Mouse (Mus musculus): Measurements from ENCODE around the gene Mrtfa. TPM values are rescaled to one million over a fixed set of nuclear protein-coding genes. Genes with fewer than 3 reads are reported as not detected.
A peak's percentile ranks its signal among the peaks of the same experiment; 100 is the strongest.

Mrtfa gene
- polyA plus RNA-seq (2014; fragmentation: Nextera tagmentation; extraction: Ambion mirVana): 36.1 and 39.3 TPM in 2 replicates

GRCm38 (mm10) chr15:81190630-81191178, at the start of gene Mrtfa:
TSS of gene Mrtfa (minus strand) at chr15:81190757.
- under 1% methylated on average over 42 of the region's 48 CpGs for WGBS
- Histone ChIP-seq H3K9me3 (ENCODE audit: control insufficient read depth, low read depth, low read length) (no peaks in the 10 kb centered on the region), H3K36me3 (ENCODE audit: control insufficient read depth, insufficient read depth, low read length) (peaks cover 4% of the 10 kb centered on the region; the same call in 1 of the 2 replicates), H3K4me3 (ENCODE audit: low read depth, low read length) (peak within 1 kb of the TSS; percentile 98), H3K27me3 (ENCODE audit: control insufficient read depth, insufficient read depth, low read length) (no peaks in the 10 kb centered on the region), H3K27ac (ENCODE audit: low read length) (peak within 1 kb of the TSS; percentile 76), H3K4me2 (replicated peaks; ENCODE audit: low read depth, low read length) (peak within 1 kb of the TSS; percentile 87), H3K4me1 (ENCODE audit: control insufficient read depth, insufficient read depth, low read length) (peaks cover 20% of the 10 kb centered on the region), H3K9ac (replicated peaks; ENCODE audit: low read depth, low read length) (peak within 1 kb of the TSS; percentile 90)
- peak; percentile 99 for ATAC-seq (ENCODE audit: insufficient number of reproducible peaks, insufficient read depth, low FRiP score, low read depth)

GRCm38 (mm10) chr15:81239794-81240343, 49.3 kb upstream of the Mrtfa start:
- 82% methylated on average over 13 of the region's 13 CpGs for WGBS
- Histone ChIP-seq H3K9ac (replicated peaks; ENCODE audit: low read depth, low read length) (no peak overlapping the region), H3K27ac (ENCODE audit: low read length) (no peak overlapping the region), H3K9me3 (ENCODE audit: control insufficient read depth, low read depth, low read length) (no peaks in the 10 kb centered on the region), H3K4me3 (ENCODE audit: low read depth, low read length) (no peak overlapping the region), H3K36me3 (ENCODE audit: control insufficient read depth, insufficient read depth, low read length) (no peaks in the 10 kb centered on the region), H3K27me3 (ENCODE audit: control insufficient read depth, insufficient read depth, low read length) (no peaks in the 10 kb centered on the region), H3K4me2 (replicated peaks; ENCODE audit: low read depth, low read length) (no peak overlapping the region), H3K4me1 (ENCODE audit: control insufficient read depth, insufficient read depth, low read length) (0 out of 2 replicates have a peak, but pooled peaks cover 7% of the 10 kb centered on the region)
- ATAC-seq (ENCODE audit: insufficient number of reproducible peaks, insufficient read depth, low FRiP score, low read depth): no peak

GRCm38 (mm10) chr15:81239261-81239660, 48.7 kb upstream of the Mrtfa start:
- Histone ChIP-seq H3K9me3 (ENCODE audit: control insufficient read depth, low read depth, low read length) (no peaks in the 10 kb centered on the region), H3K9ac (replicated peaks; ENCODE audit: low read depth, low read length) (no peak overlapping the region), H3K27ac (ENCODE audit: low read length) (no peak overlapping the region), H3K4me1 (ENCODE audit: control insufficient read depth, insufficient read depth, low read length) (0 out of 2 replicates have a peak, but pooled peaks cover 7% of the 10 kb centered on the region), H3K4me3 (ENCODE audit: low read depth, low read length) (no peak overlapping the region), H3K27me3 (ENCODE audit: control insufficient read depth, insufficient read depth, low read length) (no peaks in the 10 kb centered on the region), H3K36me3 (ENCODE audit: control insufficient read depth, insufficient read depth, low read length) (no peaks in the 10 kb centered on the region), H3K4me2 (replicated peaks; ENCODE audit: low read depth, low read length) (no peak overlapping the region)
- WGBS: 31% methylated on average over 7 of the region's 7 CpGs
- ATAC-seq (ENCODE audit: insufficient number of reproducible peaks, insufficient read depth, low FRiP score, low read depth): no peak

GRCm38 (mm10) chr15:81237471-81237870, 46.9 kb upstream of the Mrtfa start:
- no peak overlapping the region for H3K9ac ChIP-seq (replicated peaks; ENCODE audit: low read depth, low read length)
- no peaks in the 10 kb centered on the region for H3K27me3 ChIP-seq (ENCODE audit: control insufficient read depth, insufficient read depth, low read length)
- 91% methylated on average over 18 of the region's 18 CpGs for WGBS
- no peaks in the 10 kb centered on the region for H3K36me3 ChIP-seq (ENCODE audit: control insufficient read depth, insufficient read depth, low read length)
- no peak overlapping the region for H3K27ac ChIP-seq (ENCODE audit: low read length)
- H3K4me2 ChIP-seq (replicated peaks; ENCODE audit: low read depth, low read length): no peak overlapping the region
- H3K4me1 ChIP-seq (ENCODE audit: control insufficient read depth, insufficient read depth, low read length): 0 out of 2 replicates have a peak, but pooled peaks cover 7% of the 10 kb centered on the region
- ATAC-seq (ENCODE audit: insufficient number of reproducible peaks, insufficient read depth, low FRiP score, low read depth): no peak
- no peaks in the 10 kb centered on the region for H3K9me3 ChIP-seq (ENCODE audit: control insufficient read depth, low read depth, low read length)
- H3K4me3 ChIP-seq (ENCODE audit: low read depth, low read length): no peak overlapping the region

- 4% methylated on average over 8 of the region's 8 CpGs for WGBS
- Histone ChIP-seq H3K4me3 (ENCODE audit: low read depth, low read length) (peak overlapping the region; percentile 30), H3K4me2 (replicated peaks; ENCODE audit: low read depth, low read length) (peak overlapping the region; percentile 48), H3K4me1 (ENCODE audit: control insufficient read depth, insufficient read depth, low read length) (0 out of 2 replicates have a peak, but pooled peaks cover 7% of the 10 kb centered on the region), H3K27ac (ENCODE audit: low read length) (no peak overlapping the region), H3K9me3 (ENCODE audit: control insufficient read depth, low read depth, low read length) (no peaks in the 10 kb centered on the region), H3K9ac (replicated peaks; ENCODE audit: low read depth, low read length) (no peak overlapping the region), H3K36me3 (ENCODE audit: control insufficient read depth, insufficient read depth, low read length) (no peaks in the 10 kb centered on the region), H3K27me3 (ENCODE audit: control insufficient read depth, insufficient read depth, low read length) (no peaks in the 10 kb centered on the region)
- no peak for ATAC-seq (ENCODE audit: insufficient number of reproducible peaks, insufficient read depth, low FRiP score, low read depth)
Measured at GRCm38 (mm10) chr15:81236062-81236461, 45.5 kb upstream of the Mrtfa start.

GRCm38 (mm10) chr15:81235086-81235920, 44.7 kb upstream of the Mrtfa start, which contains the start of gene Mchr1:
TSS of gene Mchr1 (plus strand) at chr15:81235499.
- no peak within 1 kb of the TSS for H3K27ac ChIP-seq (ENCODE audit: low read length)

GRCm38 (mm10) chr15:81231325-81231724, 40.8 kb upstream of the Mrtfa start:
- WGBS: 74% methylated on average over 7 of the region's 7 CpGs

More at GRCm38 (mm10) chr15:81235086-81235920, 44.7 kb upstream of the Mrtfa start, which contains the start of gene Mchr1:
- H3K4me1 ChIP-seq (ENCODE audit: control insufficient read depth, insufficient read depth, low read length): 0 out of 2 replicates have a peak, but pooled peaks cover 5% of the 10 kb centered on the region
- WGBS: 1% methylated on average over 25 of the region's 25 CpGs
- H3K4me2 ChIP-seq (replicated peaks; ENCODE audit: low read depth, low read length): peak within 1 kb of the TSS; percentile 48
- H3K9me3 ChIP-seq (ENCODE audit: control insufficient read depth, low read depth, low read length): no peaks in the 10 kb centered on the region
- ATAC-seq (ENCODE audit: insufficient number of reproducible peaks, insufficient read depth, low FRiP score, low read depth): peak; percentile 61; the same call in 1 of the 2 replicates
- H3K27me3 ChIP-seq (ENCODE audit: control insufficient read depth, insufficient read depth, low read length): no peaks in the 10 kb centered on the region
- H3K4me3 ChIP-seq (ENCODE audit: low read depth, low read length): peak within 1 kb of the TSS; percentile 30
- H3K9ac ChIP-seq (replicated peaks; ENCODE audit: low read depth, low read length): no peak within 1 kb of the TSS; the same call in 1 of the 2 replicates
- H3K36me3 ChIP-seq (ENCODE audit: control insufficient read depth, insufficient read depth, low read length): no peaks in the 10 kb centered on the region

GRCm38 (mm10) chr15:81229791-81230190, 39.2 kb upstream of the Mrtfa start:
- Histone ChIP-seq H3K4me1 (ENCODE audit: control insufficient read depth, insufficient read depth, low read length) (no peaks in the 10 kb centered on the region), H3K27ac (ENCODE audit: low read length) (no peak overlapping the region), H3K4me3 (ENCODE audit: low read depth, low read length) (no peak overlapping the region), H3K27me3 (ENCODE audit: control insufficient read depth, insufficient read depth, low read length) (no peaks in the 10 kb centered on the region), H3K9ac (replicated peaks; ENCODE audit: low read depth, low read length) (no peak overlapping the region), H3K9me3 (ENCODE audit: control insufficient read depth, low read depth, low read length) (no peaks in the 10 kb centered on the region), H3K36me3 (ENCODE audit: control insufficient read depth, insufficient read depth, low read length) (no peaks in the 10 kb centered on the region), H3K4me2 (replicated peaks; ENCODE audit: low read depth, low read length) (no peak overlapping the region)
- 58% methylated on average over 3 of the region's 3 CpGs for WGBS
- ATAC-seq (ENCODE audit: insufficient number of reproducible peaks, insufficient read depth, low FRiP score, low read depth): no peak

More at GRCm38 (mm10) chr15:81231325-81231724, 40.8 kb upstream of the Mrtfa start:
- Histone ChIP-seq H3K9me3 (ENCODE audit: control insufficient read depth, low read depth, low read length) (no peaks in the 10 kb centered on the region), H3K4me2 (replicated peaks; ENCODE audit: low read depth, low read length) (no peak overlapping the region), H3K36me3 (ENCODE audit: control insufficient read depth, insufficient read depth, low read length) (no peaks in the 10 kb centered on the region), H3K9ac (replicated peaks; ENCODE audit: low read depth, low read length) (no peak overlapping the region), H3K27ac (ENCODE audit: low read length) (no peak overlapping the region), H3K27me3 (ENCODE audit: control insufficient read depth, insufficient read depth, low read length) (no peaks in the 10 kb centered on the region), H3K4me3 (ENCODE audit: low read depth, low read length) (no peak overlapping the region), H3K4me1 (ENCODE audit: control insufficient read depth, insufficient read depth, low read length) (0 out of 2 replicates have a peak, but pooled peaks cover 5% of the 10 kb centered on the region)
- no peak for ATAC-seq (ENCODE audit: insufficient number of reproducible peaks, insufficient read depth, low FRiP score, low read depth)
